Mouse (Mus musculus) heart, adult 2 months (tissue): ENCODE results near the gene Pold4.

Experiments used
- CTCF ChIP-seq: fragments of 200-600 bp; IDR thresholded peaks from 2 replicates; pipeline ENCODE4 v1.8.1; 2022; ENCODE audit warnings: antibody characterized with exemption, mild to moderate bottlenecking, moderate library complexity
- EP300 ChIP-seq: fragments of 200-500 bp; IDR thresholded peaks from 2 replicates; pipeline ENCODE4 v1.6.1; 2011; ENCODE audit warnings: low read depth, low read length, control low read depth; ENCODE audit not compliant: insufficient read depth
- POLR2A ChIP-seq: fragments of 200-500 bp; IDR thresholded peaks from 2 replicates; pipeline ENCODE4 v1.6.1; 2011; ENCODE audit warnings: mild to moderate bottlenecking, low read depth, low read length, control low read depth; ENCODE audit not compliant: insufficient read depth

DNA sequence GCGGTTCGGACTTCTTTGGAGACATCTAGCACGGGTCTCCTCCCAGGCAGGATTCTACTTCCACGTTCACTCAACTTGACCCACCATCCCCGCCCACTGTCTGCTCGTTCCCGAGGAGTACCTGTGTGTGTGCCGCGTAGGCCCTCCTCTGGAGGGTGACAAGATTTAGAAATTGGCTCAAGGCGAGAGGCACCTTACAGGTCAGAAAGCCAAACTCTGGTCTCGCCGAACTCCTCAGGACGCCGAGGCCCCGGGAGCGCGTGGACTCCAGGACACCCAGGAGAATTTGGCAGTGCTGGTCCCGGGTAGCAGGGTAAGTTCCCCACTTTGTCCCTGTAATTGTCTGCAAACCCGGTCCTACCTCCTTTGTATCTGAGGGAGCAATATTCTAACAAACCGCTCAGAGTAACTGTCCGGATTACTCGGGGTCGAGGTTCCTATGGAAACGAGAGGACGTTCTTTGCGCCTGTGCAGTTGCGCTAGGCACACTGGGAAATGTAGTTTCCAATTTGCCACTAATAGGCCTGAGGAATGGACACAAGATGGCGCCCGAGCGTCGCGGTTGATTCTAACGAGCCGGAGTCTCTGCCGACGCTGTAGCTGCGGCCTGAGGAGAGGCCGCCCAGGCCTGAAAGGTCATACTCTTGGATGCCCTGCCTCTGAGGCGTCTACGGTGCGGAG, 25.7 kb downstream of the Pold4 start:
- TF ChIP-seq CTCF: peak; percentile 97
- TF ChIP-seq POLR2A: peak; percentile 63
- TF ChIP-seq EP300: peak; percentile 99
